Mouse (Mus musculus) 3134 (cell line): ENCODE measurements around the gene Gng5.

Experiments used
- DNase-seq: peaks from one replicate; pipeline ENCODE4 v3.0.0-alpha.2; 2011; ENCODE audit warnings: low spot score; ENCODE audit not compliant: insufficient read length; ENCODE audit errors: extremely low read depth

The Gng5 gene

GRCm38 (mm10) chr3:146534986-146535385 is 35.4 kb downstream of the Gng5 start:
- no peak for DNase-seq

GRCm38 (mm10) chr3:146540521-146541273 is 41.1 kb downstream of the Gng5 start:
- DNase-seq: no peak

GRCm38 (mm10) chr3:146543632-146544031 is 44.0 kb downstream of the Gng5 start:
- DNase-seq: no peak

- no peak for DNase-seq
These were observed 55.2 kb downstream of the Gng5 start for GRCm38 (mm10) chr3:146554816-146555215.
